Mouse (Mus musculus): ENCODE results near the gene Il10ra.
A peak's percentile ranks its signal among the peaks of the same experiment; 100 is the strongest.

Il10ra gene

GRCm38 (mm10) chr9:45259065-45259464 is 9.9 kb downstream of the Il10ra start:
- no peak for DNase-seq (ENCODE audit: low spot score in 2 of 2)

- DNase-seq (ENCODE audit: low spot score in 2 of 2): no peak
Measured at GRCm38 (mm10) chr9:45255967-45256366, 13.0 kb downstream of the Il10ra start.

- no peak for DNase-seq (ENCODE audit: low spot score in 2 of 2)
Measured at GRCm38 (mm10) chr9:45255431-45255830, 13.5 kb downstream of the Il10ra start.

- DNase-seq (ENCODE audit: low spot score in 2 of 2): no peak
Measured at GRCm38 (mm10) chr9:45254605-45255004, 14.3 kb downstream of the Il10ra start.

GRCm38 (mm10) chr9:45254021-45254420 is 14.9 kb downstream of the Il10ra start:
- DNase-seq (ENCODE audit: low spot score in 2 of 2): no peak

GRCm38 (mm10) chr9:45252395-45252794 is 16.6 kb downstream of the Il10ra start:
- no peak for DNase-seq (ENCODE audit: low spot score in 2 of 2)

GRCm38 (mm10) chr9:45251990-45252389 is 17.0 kb downstream of the Il10ra start:
- DNase-seq (ENCODE audit: low spot score in 2 of 2): no peak

DNA sequence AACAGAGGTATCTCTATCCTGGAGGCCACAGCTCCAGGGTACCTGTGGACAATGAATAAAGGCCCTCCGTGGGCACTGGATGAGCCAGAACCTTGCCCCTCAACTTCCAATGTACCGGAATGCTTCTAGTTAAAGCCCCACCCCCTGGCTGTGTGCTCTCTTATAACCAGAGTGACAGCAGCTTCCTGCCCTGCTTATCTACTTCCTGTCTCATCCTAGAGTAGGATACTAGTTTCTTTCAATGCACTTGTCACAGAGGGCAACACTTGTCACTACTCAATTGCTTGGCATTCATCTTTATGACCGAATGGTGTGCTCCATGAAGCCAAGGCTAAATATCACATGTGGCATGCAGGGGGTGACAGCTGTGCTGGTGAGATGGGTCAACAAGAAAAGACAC is 17.7 kb downstream of the Il10ra start:
- DNase-seq (ENCODE audit: low spot score in 2 of 2): no peak

DNA sequence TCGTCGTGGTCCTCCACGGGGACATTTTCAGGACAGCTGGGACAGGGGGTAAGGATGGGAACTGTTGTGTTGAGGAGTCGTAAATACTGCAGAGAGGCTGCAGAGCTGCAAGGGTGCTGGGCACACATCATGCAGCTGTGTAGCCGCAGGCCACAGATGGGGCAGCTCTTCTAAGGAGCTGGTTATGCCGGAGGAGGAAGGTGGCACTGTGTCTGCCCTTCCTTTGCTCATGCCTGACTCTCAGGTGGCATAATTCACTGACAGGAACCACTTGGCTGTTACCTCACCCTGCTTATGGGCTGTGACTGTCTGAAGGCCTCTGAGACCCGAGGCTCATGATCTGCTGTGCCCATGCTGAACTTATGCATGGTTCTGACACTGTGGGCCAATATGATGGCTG is 18.6 kb downstream of the Il10ra start:
- no peak for DNase-seq (ENCODE audit: low spot score in 2 of 2)

DNA sequence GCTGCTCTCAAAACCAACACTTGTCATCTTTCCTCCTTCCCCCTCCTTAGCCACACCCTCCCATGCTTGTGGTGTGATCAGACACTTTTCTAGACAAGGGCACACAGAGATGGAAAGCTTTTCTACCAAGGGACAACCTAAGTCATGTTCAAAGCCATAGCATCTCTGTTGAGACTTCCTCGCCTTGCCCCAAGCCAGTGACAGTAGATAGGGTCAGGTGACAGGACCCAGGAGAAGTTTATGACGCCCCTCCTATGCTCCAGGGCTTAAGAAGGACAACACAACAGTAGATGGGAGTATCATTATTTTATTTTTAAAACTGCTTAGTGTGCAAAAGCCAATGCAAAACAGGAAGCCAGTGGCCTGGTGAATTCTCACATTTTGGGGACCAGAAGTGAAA is 21.4 kb downstream of the Il10ra start:
- DNase-seq (ENCODE audit: low spot score in 2 of 2): no peak

- no peak for DNase-seq (ENCODE audit: low spot score in 2 of 2)
Measured at GRCm38 (mm10) chr9:45246060-45246459, 22.9 kb downstream of the Il10ra start.

DNA sequence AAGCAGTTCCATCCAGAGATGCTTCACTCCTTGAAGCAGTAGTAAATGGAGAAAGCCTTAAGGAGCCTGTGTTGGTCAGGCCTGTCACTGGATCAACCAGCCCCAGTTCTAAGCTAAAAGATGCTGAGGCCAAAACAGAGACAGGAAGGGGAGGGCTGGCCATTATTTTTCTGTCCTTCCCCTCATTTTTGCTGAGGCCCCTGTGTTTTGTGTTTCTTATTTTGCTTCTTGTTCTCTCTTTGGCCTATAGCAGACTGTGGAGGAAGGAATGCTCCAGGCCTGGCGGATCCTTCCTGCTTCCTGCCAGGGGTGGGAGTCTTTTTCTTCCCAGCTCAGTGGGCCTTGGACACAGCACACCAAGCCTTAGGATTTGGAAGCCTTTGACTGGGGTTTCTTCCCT is 23.5 kb downstream of the Il10ra start:
- no peak for DNase-seq (ENCODE audit: low spot score in 2 of 2)

GRCm38 (mm10) chr9:45241397-45241796 is 27.6 kb downstream of the Il10ra start:
- DNase-seq (ENCODE audit: low spot score in 2 of 2): no peak

DNA sequence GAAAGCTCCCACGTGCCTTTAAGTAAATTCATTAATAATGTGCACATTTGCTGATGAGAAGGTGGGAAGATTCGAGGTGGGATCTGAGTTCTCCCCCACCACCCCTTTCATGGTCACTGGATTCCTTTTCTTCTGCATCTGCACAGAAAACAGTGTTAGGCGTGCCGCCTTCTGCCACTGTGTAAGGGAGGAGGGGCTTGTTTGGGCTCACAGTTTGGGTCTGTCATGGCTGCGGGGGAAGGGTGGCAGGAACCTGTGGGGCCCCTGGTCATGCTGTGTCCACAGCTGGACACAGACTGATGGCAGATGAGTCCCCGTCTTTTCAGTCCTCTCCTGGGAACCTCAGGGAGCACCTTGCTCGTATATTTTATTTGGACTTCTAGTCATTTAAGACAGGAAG is 32.2 kb downstream of the Il10ra start:
- DNase-seq (ENCODE audit: low spot score in 2 of 2): no peak

GRCm38 (mm10) chr9:45235668-45236227 is 33.2 kb downstream of the Il10ra start:
- no peak for DNase-seq (ENCODE audit: low spot score in 2 of 2)

DNA sequence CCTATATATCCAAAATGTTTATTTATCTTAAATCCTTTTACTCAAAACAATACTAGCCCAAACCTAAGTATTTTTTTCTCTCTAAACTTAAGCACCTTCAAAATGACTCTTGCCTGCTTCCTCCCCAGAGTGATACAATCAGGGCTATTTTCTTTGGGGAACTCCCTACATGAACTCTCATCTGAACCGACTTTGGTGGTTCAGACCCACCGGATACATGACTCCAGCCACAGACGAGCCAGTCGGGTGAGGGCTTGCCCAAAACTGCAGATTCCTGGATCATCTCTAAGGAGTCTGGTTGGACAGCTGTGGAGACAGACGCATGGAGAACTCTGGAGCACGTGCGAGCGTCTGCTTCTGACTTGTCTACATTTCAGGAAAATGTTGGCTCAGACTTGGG is 39.6 kb downstream of the Il10ra start:
- DNase-seq (ENCODE audit: low spot score in 2 of 2): no peak

DNA sequence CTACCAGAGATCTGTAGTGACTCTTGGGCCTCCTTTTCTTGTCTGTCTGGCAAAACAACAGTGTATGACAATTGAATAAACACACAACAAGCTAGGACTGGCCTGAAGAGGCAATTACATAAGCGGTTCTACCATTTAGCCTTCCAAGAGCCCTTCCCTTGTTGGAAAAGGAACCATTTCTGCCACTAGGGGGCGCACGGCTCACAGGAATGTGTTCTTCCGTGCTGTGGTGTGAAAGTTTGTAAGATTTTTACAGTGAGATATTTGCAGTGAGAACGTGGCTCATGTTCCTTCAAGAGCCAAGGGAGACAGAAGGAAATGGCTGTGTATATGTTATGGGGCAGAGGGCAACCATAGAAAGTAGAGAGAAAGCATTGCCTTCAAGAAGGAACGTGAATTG is 47.4 kb downstream of the Il10ra start:
- peak; percentile 91 to 94 for DNase-seq (ENCODE audit: low spot score in 2 of 2)

DNA sequence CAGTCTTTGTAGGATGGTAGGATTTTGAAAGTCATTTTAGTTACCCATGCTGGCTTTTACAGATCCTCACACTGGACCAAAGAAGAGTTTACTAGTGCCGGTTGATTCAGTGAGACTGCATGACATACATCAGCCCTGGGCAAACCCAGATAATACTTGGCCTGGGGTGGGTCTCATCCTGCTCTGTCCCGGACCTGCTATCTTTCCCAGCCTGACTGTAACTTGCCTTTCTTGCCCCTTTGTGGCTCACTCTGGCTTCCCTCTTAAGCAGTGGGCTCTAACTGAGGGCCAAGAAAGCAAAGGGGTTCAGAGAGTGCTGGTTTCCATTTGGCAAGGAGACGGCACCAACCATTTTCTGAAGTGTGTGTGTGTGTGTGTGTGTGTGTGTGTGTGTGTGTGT is 49.3 kb downstream of the Il10ra start:
- no peak for DNase-seq (ENCODE audit: low spot score in 2 of 2)

- DNase-seq (ENCODE audit: low spot score in 2 of 2): no peak
Measured at GRCm38 (mm10) chr9:45215526-45216179, 53.3 kb downstream of the Il10ra start.

- no peak for DNase-seq (ENCODE audit: low spot score in 2 of 2)
Measured at GRCm38 (mm10) chr9:45212001-45212400, 56.9 kb downstream of the Il10ra start.

- DNase-seq (ENCODE audit: low spot score in 2 of 2): no peak
Measured at GRCm38 (mm10) chr9:45207015-45207743, 61.8 kb downstream of the Il10ra start.

DNA sequence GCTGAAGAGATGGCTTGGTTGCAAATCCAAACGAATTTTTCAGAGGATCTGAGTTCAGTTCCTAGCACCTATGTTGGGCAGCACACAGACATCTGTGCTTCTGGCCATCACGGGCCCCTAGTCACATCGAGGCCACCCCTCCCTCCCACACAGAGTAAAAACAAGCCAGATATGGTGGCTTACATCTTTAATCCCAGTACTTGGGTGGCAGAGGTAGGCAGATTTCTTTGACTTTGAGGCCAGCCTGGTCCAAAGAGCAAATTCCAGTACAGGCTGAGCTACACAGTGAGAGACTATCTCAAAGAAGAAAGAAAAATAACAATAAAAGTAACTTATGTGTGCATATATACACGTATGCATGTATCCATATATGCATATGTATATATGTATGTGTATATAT is 62.8 kb downstream of the Il10ra start:
- no peak for DNase-seq (ENCODE audit: low spot score in 2 of 2)

DNA sequence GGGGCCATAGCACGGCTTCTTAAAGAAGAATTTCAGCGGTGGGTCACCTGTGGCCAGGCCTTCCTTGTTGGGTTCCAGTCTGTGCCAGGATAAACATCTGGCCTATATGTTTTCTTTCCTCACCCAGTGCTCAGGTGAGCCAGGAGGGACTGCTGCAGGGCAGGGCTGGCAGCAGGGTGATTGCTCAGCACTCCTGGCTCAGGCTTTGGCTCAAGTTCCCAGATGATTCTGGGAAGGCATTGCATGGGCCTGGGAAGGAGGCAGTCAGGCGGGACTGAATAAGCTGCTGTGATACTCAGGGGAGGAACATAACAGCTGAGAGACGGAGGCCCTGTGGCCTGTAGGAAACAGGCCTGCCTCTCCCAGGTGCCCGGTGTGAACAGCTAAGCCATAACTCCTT is 63.8 kb downstream of the Il10ra start:
- DNase-seq (ENCODE audit: low spot score in 2 of 2): no peak

Measured in cerebellum, postnatal 4 days (tissue).